In the genomic region with DNA sequence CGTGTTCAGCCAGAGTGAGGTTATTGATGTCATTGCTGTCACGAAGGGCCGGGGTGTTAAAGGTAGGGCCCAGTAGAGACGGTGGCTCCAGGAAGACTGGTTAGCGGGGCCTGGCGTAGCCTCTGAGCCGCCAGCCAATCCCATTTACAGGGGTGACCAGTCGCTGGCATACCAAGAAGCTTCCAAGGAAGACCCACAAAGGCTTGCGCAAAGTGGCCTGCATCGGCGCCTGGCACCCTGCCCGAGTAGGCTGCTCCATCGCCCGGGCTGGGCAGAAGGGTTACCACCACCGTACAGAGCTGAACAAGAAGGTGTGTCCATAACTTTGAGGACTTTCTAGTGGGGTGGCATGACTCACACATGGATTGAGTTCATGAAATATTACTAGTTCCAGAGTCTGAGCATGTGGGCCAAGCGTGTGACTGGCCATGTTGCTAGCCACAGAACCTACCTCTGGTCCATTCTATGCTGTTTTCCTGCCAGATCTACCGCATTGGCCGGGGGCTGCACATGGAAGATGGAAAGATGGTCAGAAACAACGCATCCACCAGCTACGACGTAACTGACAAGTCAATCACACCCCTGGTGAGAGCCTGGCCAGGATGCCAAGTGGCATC, we compare ENCODE assay signal across 33 mouse cellular contexts. TPM values are rescaled to one million over a fixed set of nuclear protein-coding genes. Genes with fewer than 3 reads are reported as not detected.
A peak's percentile ranks its signal among the peaks of the same experiment; 100 is the strongest.
DNase-seq lines count a peak whose midpoint lies in the region; ATAC-seq and TF ChIP-seq lines count a peak whose summit lies in the region.
"Had no signal": no experiment of that assay in that cellular context is flagged by ENCODE, and none has a peak within 500 bp of the region (broad histone marks: within the 10 kb centered on the region; RNA-seq: fewer than 3 reads in every experiment).

No protein-coding gene starts in this region.

- H3K4me2 ChIP-seq in limb, embryonic 12.5 days = no peak overlapping the region
- no peak overlapping the region for H3K4me2 ChIP-seq in midbrain, embryonic 16.5 days (ENCODE audit: low read length)
- H3K4me2 ChIP-seq in limb, embryonic 13.5 days (replicated peaks) = no peak overlapping the region
- H3K4me2 ChIP-seq in neural tube, embryonic 15.5 days = no peak overlapping the region
- H3K4me2 ChIP-seq: embryonic facial prominence, embryonic 15.5 days; heart, embryonic 15.5 days; hindbrain, embryonic 14.5 days; lung, embryonic 15.5 days; midbrain, embryonic 15.5 days; neural tube, embryonic 13.5 days had no signal

- H3K27me3 ChIP-seq in limb, embryonic 12.5 days = peaks cover 13% of the 10 kb centered on the region; the same call in 1 of the 2 replicates
- H3K27me3 ChIP-seq in limb, embryonic 10.5 days (ENCODE audit: low read depth, poor library complexity, severe bottlenecking) = no peaks in the 10 kb centered on the region
- H3K27me3 ChIP-seq in midbrain, embryonic 16.5 days (ENCODE audit: control insufficient read depth, insufficient read depth, low read depth, low read length) = no peaks in the 10 kb centered on the region
- H3K27me3 ChIP-seq in midbrain, embryonic 10.5 days (ENCODE audit: low read depth, poor library complexity, severe bottlenecking) = no peaks in the 10 kb centered on the region
- H3K27me3 ChIP-seq in limb, embryonic 13.5 days = peaks cover 11% of the 10 kb centered on the region; the same call in 1 of the 2 replicates
- H3K27me3 ChIP-seq in neural tube, embryonic 15.5 days (replicated peaks) = 0 out of 2 replicates have a peak, but pooled peaks cover 4% of the 10 kb centered on the region
- H3K27me3 ChIP-seq: heart, embryonic 15.5 days; lung, embryonic 15.5 days; midbrain, embryonic 15.5 days; neural tube, embryonic 13.5 days had no signal

- DNase-seq in gastrocnemius, adult 2 months = peak; percentile 64
- no peak for DNase-seq in gastrocnemius, adult 8-10 months (ENCODE audit: low spot score in 2 of 2)
- no peak for DNase-seq in limb, embryonic 10.5 days (ENCODE audit: low spot score)
- DNase-seq in midbrain, embryonic 10.5 days (ENCODE audit: low spot score) = no peak
- DNase-seq: adrenal gland, postnatal 36 days; cerebellum, adult 9-10 months; gastrocnemius, postnatal 10 days; heart, postnatal 4 days; kidney, adult 2 months; kidney, postnatal 14 days; thymus, adult 18-20 months; thymus, postnatal 36 days had no signal

- ATAC-seq in limb, embryonic 12.5 days (ENCODE audit: insufficient number of reproducible peaks, insufficient read depth, low FRiP score, low TSS enrichment, low read depth) = no peak
- no peak for ATAC-seq in midbrain, embryonic 16.5 days
- no peak for ATAC-seq in limb, embryonic 13.5 days (ENCODE audit: low FRiP score, low read depth)
- no peak for ATAC-seq in neural tube, embryonic 15.5 days (ENCODE audit: low FRiP score)
- ATAC-seq: inflammation-experienced regulatory T-cells, adult 6 months; midbrain, embryonic 15.5 days had no signal

- H3K4me3 ChIP-seq in gastrocnemius, adult 2 months = peak overlapping the region; percentile 39
- no peak overlapping the region for H3K4me3 ChIP-seq in limb, embryonic 12.5 days (replicated peaks)
- no peak overlapping the region for H3K4me3 ChIP-seq in limb, embryonic 10.5 days
- H3K4me3 ChIP-seq in midbrain, embryonic 16.5 days (ENCODE audit: low read depth, low read length) = no peak overlapping the region
- H3K4me3 ChIP-seq in midbrain, embryonic 10.5 days = no peak overlapping the region
- H3K4me3 ChIP-seq in limb, embryonic 13.5 days = no peak overlapping the region
- no peak overlapping the region for H3K4me3 ChIP-seq in neural tube, embryonic 15.5 days (replicated peaks)
- H3K4me3 ChIP-seq: embryonic facial prominence, embryonic 15.5 days; heart, embryonic 15.5 days; layer of hippocampus, adult 2 months; lung, embryonic 15.5 days; midbrain, embryonic 15.5 days; myocyte; neural tube, embryonic 13.5 days had no signal

- peak overlapping the region; percentile 98 for H3K27ac ChIP-seq in gastrocnemius, adult 2 months
- no peak overlapping the region for H3K27ac ChIP-seq in limb, embryonic 12.5 days
- H3K27ac ChIP-seq in limb, embryonic 10.5 days = no peak overlapping the region
- H3K27ac ChIP-seq in midbrain, embryonic 16.5 days (ENCODE audit: low read length) = no peak overlapping the region
- no peak overlapping the region for H3K27ac ChIP-seq in midbrain, embryonic 10.5 days (replicated peaks)
- no peak overlapping the region for H3K27ac ChIP-seq in limb, embryonic 13.5 days
- H3K27ac ChIP-seq in neural tube, embryonic 15.5 days (replicated peaks) = no peak overlapping the region
- H3K27ac ChIP-seq: embryonic facial prominence, embryonic 15.5 days; hindbrain, embryonic 14.5 days; layer of hippocampus, adult 2 months; liver, embryonic 14.5 days; lung, embryonic 15.5 days; midbrain, embryonic 15.5 days; neural tube, embryonic 13.5 days had no signal

- no peak for TF ChIP-seq CTCF in gastrocnemius, adult 2 months (IDR thresholded peaks at IDR 0.05)

- 90% methylated on average over 21 of the region's 21 CpGs for WGBS in limb, embryonic 12.5 days
- 89% methylated on average over 21 of the region's 21 CpGs for WGBS in limb, embryonic 10.5 days
- 91% methylated on average over 21 of the region's 21 CpGs for WGBS in midbrain, embryonic 16.5 days
- WGBS in midbrain, embryonic 10.5 days = 89% methylated on average over 21 of the region's 21 CpGs
- WGBS in limb, embryonic 13.5 days = 88% methylated on average over 21 of the region's 21 CpGs
- 91% methylated on average over 21 of the region's 21 CpGs for WGBS in neural tube, embryonic 15.5 days

- H3K9ac ChIP-seq in limb, embryonic 12.5 days (replicated peaks) = peak overlapping the region; percentile 34; the same call in 1 of the 2 replicates
- peak overlapping the region; percentile 22; the same call in 1 of the 2 replicates for H3K9ac ChIP-seq in midbrain, embryonic 16.5 days (ENCODE audit: low read depth, low read length)
- 0 out of 2 replicates have a peak overlapping the region, but pooled peaks have one; percentile 46 for H3K9ac ChIP-seq in limb, embryonic 13.5 days
- no peak overlapping the region for H3K9ac ChIP-seq in neural tube, embryonic 15.5 days (replicated peaks)
- H3K9ac ChIP-seq: embryonic facial prominence, embryonic 15.5 days; heart, embryonic 15.5 days; hindbrain, embryonic 14.5 days; liver, embryonic 14.5 days; lung, embryonic 15.5 days; midbrain, embryonic 15.5 days; neural tube, embryonic 13.5 days had no signal

- no peaks in the 10 kb centered on the region for H3K9me3 ChIP-seq in limb, embryonic 12.5 days
- no peaks in the 10 kb centered on the region for H3K9me3 ChIP-seq in limb, embryonic 10.5 days (replicated peaks)
- no peaks in the 10 kb centered on the region for H3K9me3 ChIP-seq in midbrain, embryonic 16.5 days (replicated peaks; ENCODE audit: control insufficient read depth, low read length, poor library complexity, severe bottlenecking)
- H3K9me3 ChIP-seq in midbrain, embryonic 10.5 days (replicated peaks) = no peaks in the 10 kb centered on the region
- H3K9me3 ChIP-seq in limb, embryonic 13.5 days = no peaks in the 10 kb centered on the region
- no peaks in the 10 kb centered on the region for H3K9me3 ChIP-seq in neural tube, embryonic 15.5 days (replicated peaks)
- H3K9me3 ChIP-seq: embryonic facial prominence, embryonic 15.5 days; heart, embryonic 15.5 days; lung, embryonic 15.5 days; midbrain, embryonic 15.5 days; neural tube, embryonic 13.5 days had no signal

- H3K4me1 ChIP-seq in limb, embryonic 12.5 days (replicated peaks) = peaks cover 10% of the 10 kb centered on the region
- H3K4me1 ChIP-seq in limb, embryonic 10.5 days = peaks cover 16% of the 10 kb centered on the region
- H3K4me1 ChIP-seq in midbrain, embryonic 16.5 days (ENCODE audit: control insufficient read depth, insufficient read depth, low read length) = peaks cover 9% of the 10 kb centered on the region; the same call in 1 of the 2 replicates
- H3K4me1 ChIP-seq in midbrain, embryonic 10.5 days = peaks cover 22% of the 10 kb centered on the region
- peaks cover 17% of the 10 kb centered on the region for H3K4me1 ChIP-seq in limb, embryonic 13.5 days
- peaks cover 17% of the 10 kb centered on the region for H3K4me1 ChIP-seq in neural tube, embryonic 15.5 days

- intact Hi-C loops in gastrocnemius, adult 2 months (cut with DNase I) = no loop called here

- H3K36me3 ChIP-seq in limb, embryonic 12.5 days = no peaks in the 10 kb centered on the region
- H3K36me3 ChIP-seq in limb, embryonic 10.5 days = no peaks in the 10 kb centered on the region
- no peaks in the 10 kb centered on the region for H3K36me3 ChIP-seq in midbrain, embryonic 16.5 days (ENCODE audit: control insufficient read depth, insufficient read depth, low read length)
- H3K36me3 ChIP-seq in midbrain, embryonic 10.5 days = no peaks in the 10 kb centered on the region
- H3K36me3 ChIP-seq in limb, embryonic 13.5 days = no peaks in the 10 kb centered on the region
- H3K36me3 ChIP-seq in neural tube, embryonic 15.5 days = no peaks in the 10 kb centered on the region
- H3K36me3 ChIP-seq: embryonic facial prominence, embryonic 15.5 days; heart, embryonic 15.5 days; lung, embryonic 15.5 days; midbrain, embryonic 15.5 days; neural tube, embryonic 13.5 days had no signal

RNA-seq across cellular contexts. Expression of a gene that starts 2.9 kb away (rescaled TPM):
- total RNA-seq in gastrocnemius, adult 2 months (2021) = 100 to 1,000 TPM; 165 to 220 TPM
- 100 to 1,000 TPM; 144 to 160 (median 145) TPM for total RNA-seq in gastrocnemius, adult 8-10 months (2022)
- 22.7 and 24.1 TPM in 2 replicates for polyA plus RNA-seq in limb, embryonic 12.5 days (2016; fragmentation: Nextera tagmentation; extraction: Ambion mirVana)
- polyA plus RNA-seq in limb, embryonic 10.5 days (2016; fragmentation: Nextera tagmentation; extraction: Ambion mirVana) = 19.9 and 23.6 TPM in 2 replicates
- 14.9 and 17.5 TPM in 2 replicates for polyA plus RNA-seq in midbrain, embryonic 16.5 days (2015; fragmentation: Nextera tagmentation; extraction: Ambion mirVana)
- polyA plus RNA-seq in midbrain, embryonic 10.5 days (2016; fragmentation: Nextera tagmentation; extraction: Ambion mirVana) = 19.2 and 20.5 TPM in 2 replicates
- 23.1 and 26.0 TPM in 2 replicates for polyA plus RNA-seq in limb, embryonic 13.5 days (2015; fragmentation: Nextera tagmentation; extraction: Ambion mirVana)
- polyA plus RNA-seq in neural tube, embryonic 15.5 days (2015; fragmentation: Nextera tagmentation; extraction: Ambion mirVana) = 23.2 and 24.4 TPM in 2 replicates

RNA-seq across cellular contexts. Expression of a gene that starts 5.9 kb away (rescaled TPM):
- total RNA-seq in gastrocnemius, adult 2 months (2021) = 100 to 1,000 TPM; 753 to 889 TPM
- total RNA-seq in gastrocnemius, adult 8-10 months (2022) = 100 to 1,000 TPM; 757 to 827 (median 779) TPM
- polyA plus RNA-seq in limb, embryonic 12.5 days (2016; fragmentation: Nextera tagmentation; extraction: Ambion mirVana) = not detected in 2 replicates
- 0.15 TPM in 1 of 2 replicates, not detected in the other for polyA plus RNA-seq in limb, embryonic 10.5 days (2016; fragmentation: Nextera tagmentation; extraction: Ambion mirVana)
- not detected in 2 replicates for polyA plus RNA-seq in midbrain, embryonic 16.5 days (2015; fragmentation: Nextera tagmentation; extraction: Ambion mirVana)
- polyA plus RNA-seq in midbrain, embryonic 10.5 days (2016; fragmentation: Nextera tagmentation; extraction: Ambion mirVana) = not detected in 2 replicates
- polyA plus RNA-seq in limb, embryonic 13.5 days (2015; fragmentation: Nextera tagmentation; extraction: Ambion mirVana) = not detected in 2 replicates
- polyA plus RNA-seq in neural tube, embryonic 15.5 days (2015; fragmentation: Nextera tagmentation; extraction: Ambion mirVana) = 0.10 and 0.19 TPM in 2 replicates
- polyA plus RNA-seq: embryonic facial prominence, embryonic 15.5 days; hindbrain, embryonic 14.5 days; inflammation-experienced regulatory T-cells, adult 6 months; limb, embryonic 11.5 days; lung, embryonic 15.5 days; midbrain, embryonic 15.5 days; neural tube, embryonic 13.5 days; spleen, adult 2 months had no signal

RNA-seq across cellular contexts. Expression of a gene that starts 9.3 kb away (rescaled TPM):
- total RNA-seq in gastrocnemius, adult 2 months (2021) = 100 to 1,000 TPM; 367 to 608 TPM
- total RNA-seq in gastrocnemius, adult 8-10 months (2022) = 100 to 1,000 TPM; 409 to 503 (median 459) TPM
- polyA plus RNA-seq in limb, embryonic 12.5 days (2016; fragmentation: Nextera tagmentation; extraction: Ambion mirVana) = 206 and 217 TPM in 2 replicates
- 202 and 204 TPM in 2 replicates for polyA plus RNA-seq in limb, embryonic 10.5 days (2016; fragmentation: Nextera tagmentation; extraction: Ambion mirVana)
- 264 and 289 TPM in 2 replicates for polyA plus RNA-seq in midbrain, embryonic 16.5 days (2015; fragmentation: Nextera tagmentation; extraction: Ambion mirVana)
- 206 and 214 TPM in 2 replicates for polyA plus RNA-seq in midbrain, embryonic 10.5 days (2016; fragmentation: Nextera tagmentation; extraction: Ambion mirVana)
- 206 and 215 TPM in 2 replicates for polyA plus RNA-seq in limb, embryonic 13.5 days (2015; fragmentation: Nextera tagmentation; extraction: Ambion mirVana)
- 302 and 304 TPM in 2 replicates for polyA plus RNA-seq in neural tube, embryonic 15.5 days (2015; fragmentation: Nextera tagmentation; extraction: Ambion mirVana)

RNA-seq across cellular contexts. Expression of a gene that starts 15.6 kb away (rescaled TPM):
- 100 to 1,000 TPM; 508 to 641 TPM for total RNA-seq in gastrocnemius, adult 2 months (2021)
- total RNA-seq in gastrocnemius, adult 8-10 months (2022) = 100 to 1,000 TPM; 558 to 703 (median 654) TPM
- 1,161 and 1,172 TPM in 2 replicates for polyA plus RNA-seq in limb, embryonic 12.5 days (2016; fragmentation: Nextera tagmentation; extraction: Ambion mirVana)
- 1,693 and 2,093 TPM in 2 replicates for polyA plus RNA-seq in limb, embryonic 10.5 days (2016; fragmentation: Nextera tagmentation; extraction: Ambion mirVana)
- 657 and 682 TPM in 2 replicates for polyA plus RNA-seq in midbrain, embryonic 16.5 days (2015; fragmentation: Nextera tagmentation; extraction: Ambion mirVana)
- 1,457 and 1,841 TPM in 2 replicates for polyA plus RNA-seq in midbrain, embryonic 10.5 days (2016; fragmentation: Nextera tagmentation; extraction: Ambion mirVana)
- 1,267 and 1,298 TPM in 2 replicates for polyA plus RNA-seq in limb, embryonic 13.5 days (2015; fragmentation: Nextera tagmentation; extraction: Ambion mirVana)
- 729 and 914 TPM in 2 replicates for polyA plus RNA-seq in neural tube, embryonic 15.5 days (2015; fragmentation: Nextera tagmentation; extraction: Ambion mirVana)

RNA-seq across cellular contexts. Expression of a gene that starts 15.7 kb away (rescaled TPM):
- total RNA-seq in gastrocnemius, adult 2 months (2021) = not detected
- total RNA-seq in gastrocnemius, adult 8-10 months (2022) = not detected
- polyA plus RNA-seq in limb, embryonic 12.5 days (2016; fragmentation: Nextera tagmentation; extraction: Ambion mirVana) = 0.29 and 0.41 TPM in 2 replicates
- polyA plus RNA-seq in limb, embryonic 10.5 days (2016; fragmentation: Nextera tagmentation; extraction: Ambion mirVana) = 0.21 and 0.38 TPM in 2 replicates
- 0.28 TPM in 1 of 2 replicates, not detected in the other for polyA plus RNA-seq in midbrain, embryonic 16.5 days (2015; fragmentation: Nextera tagmentation; extraction: Ambion mirVana)
- polyA plus RNA-seq in midbrain, embryonic 10.5 days (2016; fragmentation: Nextera tagmentation; extraction: Ambion mirVana) = 0.26 and 0.51 TPM in 2 replicates
- not detected in 2 replicates for polyA plus RNA-seq in limb, embryonic 13.5 days (2015; fragmentation: Nextera tagmentation; extraction: Ambion mirVana)
- polyA plus RNA-seq in neural tube, embryonic 15.5 days (2015; fragmentation: Nextera tagmentation; extraction: Ambion mirVana) = 0.15 TPM in 1 of 2 replicates, not detected in the other
- total RNA-seq: adrenal gland, postnatal 36 days; common myeloid progenitor, adult 5-6 weeks; gastrocnemius, postnatal 10 days; granulocyte monocyte progenitor cell, adult 5-6 weeks; heart, postnatal 4 days; layer of hippocampus, postnatal 25 days; megakaryocyte, adult 5-6 weeks had no signal
- polyA plus RNA-seq: heart, embryonic 15.5 days; hindbrain, embryonic 14.5 days; inflammation-experienced regulatory T-cells, adult 6 months; limb, embryonic 11.5 days; midbrain, embryonic 15.5 days; stomach, embryonic 14.5 days had no signal
